Mouse (Mus musculus) embryonic stem cell, embryonic (primary cell): ENCODE results near the gene Ints13.
"Not testable (repeated sequence)": the region's sequence is repeated elsewhere in the genome, so short reads cannot be mapped to it uniquely, and the experiment has no call there.

ENCODE experiments used
- CTCF ChIA-PET, 4 experiments: fragments of 300-600 bp in 2 of 4; fragments of 350-600 bp in 2 of 4; sonication (Branson Sonifier 250); formaldehyde crosslinking; loops; one replicate each; lab custom pipeline; 2022; ENCODE audit warnings: inconsistent platforms in 2 of 4; lab: Charles Lee
- POLR2A ChIA-PET, 4 experiments: fragments of 300-600 bp in 2 of 4; fragments of 350-600 bp in 2 of 4; sonication (Branson Sonifier 250); formaldehyde crosslinking; loops; one replicate each; lab custom pipeline; 2022; ENCODE audit warnings: antibody characterized with exemption in 4 of 4, inconsistent platforms in 1 of 4; lab: Charles Lee

Ints13 gene

GRCm38 (mm10) chr6:146562461-146562860, 15.2 kb downstream of the Ints13 start:
- POLR2A ChIA-PET, CTCF ChIA-PET: not testable (repeated sequence)

DNA sequence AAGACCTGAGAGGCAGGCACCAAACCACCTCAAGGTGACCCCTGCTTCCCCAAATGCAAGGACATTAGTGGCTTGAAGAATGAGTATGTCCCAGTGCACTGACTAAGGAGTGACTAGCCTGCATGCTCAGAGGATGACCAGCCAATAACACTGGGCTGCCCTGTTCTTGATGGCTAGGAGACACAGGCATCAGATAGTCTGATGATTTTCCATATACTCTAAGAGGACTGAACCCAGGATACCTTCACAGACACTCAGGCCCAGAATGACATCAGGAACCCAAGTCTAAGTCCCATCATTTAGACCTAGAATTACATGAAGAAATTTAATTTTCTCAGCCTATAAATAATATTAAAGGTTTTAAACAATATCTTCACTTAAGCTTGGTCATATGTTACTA, 26.3 kb downstream of the Ints13 start:
- POLR2A ChIA-PET, result no interaction called here

DNA sequence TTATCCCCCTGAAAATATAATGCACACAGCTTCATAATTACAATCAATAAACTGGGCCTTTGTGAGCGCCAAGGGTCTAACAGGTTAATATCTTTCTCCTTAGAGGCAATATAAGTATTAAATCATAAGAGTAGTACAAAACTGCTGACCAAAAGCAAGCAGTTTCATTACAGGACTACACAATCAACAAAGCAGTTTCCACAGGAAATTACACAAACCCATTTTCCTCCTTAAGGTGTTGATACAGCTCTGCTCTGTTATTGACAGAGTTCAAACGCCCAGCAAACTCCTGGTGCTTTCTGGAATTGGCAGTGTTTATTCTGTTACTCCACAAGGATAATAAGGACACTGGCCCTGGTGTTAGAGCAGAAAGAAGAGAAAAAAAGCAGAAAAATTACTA, 27.2 kb downstream of the Ints13 start:
- ChIA-PET POLR2A (no interaction called here), CTCF (no interaction called here)

More for the DNA sequence above, 26.3 kb downstream of the Ints13 start:
- CTCF ChIA-PET, result no interaction called here

- ChIA-PET POLR2A (no interaction called here), CTCF (no interaction called here)
These were observed 32.3 kb downstream of the Ints13 start for GRCm38 (mm10) chr6:146545289-146545865.

DNA sequence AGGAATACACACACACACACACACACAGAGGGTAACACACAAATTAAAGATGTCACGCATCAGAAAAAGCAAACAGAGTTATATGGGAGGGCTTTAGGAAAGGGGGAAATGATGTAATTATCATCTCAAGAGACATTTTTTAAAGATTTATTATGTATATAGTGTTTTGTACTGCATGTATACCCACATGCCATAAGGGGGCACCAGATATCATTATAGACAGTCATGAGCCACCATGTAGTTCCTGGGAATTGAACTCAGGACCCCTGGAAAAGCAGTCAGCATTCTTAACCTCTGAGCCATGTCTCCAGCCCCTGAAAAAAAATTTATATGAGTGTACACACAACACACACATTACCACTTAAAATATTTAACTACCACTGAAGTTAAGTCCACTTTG, 33.0 kb downstream of the Ints13 start:
- POLR2A ChIA-PET, result no interaction called here

DNA sequence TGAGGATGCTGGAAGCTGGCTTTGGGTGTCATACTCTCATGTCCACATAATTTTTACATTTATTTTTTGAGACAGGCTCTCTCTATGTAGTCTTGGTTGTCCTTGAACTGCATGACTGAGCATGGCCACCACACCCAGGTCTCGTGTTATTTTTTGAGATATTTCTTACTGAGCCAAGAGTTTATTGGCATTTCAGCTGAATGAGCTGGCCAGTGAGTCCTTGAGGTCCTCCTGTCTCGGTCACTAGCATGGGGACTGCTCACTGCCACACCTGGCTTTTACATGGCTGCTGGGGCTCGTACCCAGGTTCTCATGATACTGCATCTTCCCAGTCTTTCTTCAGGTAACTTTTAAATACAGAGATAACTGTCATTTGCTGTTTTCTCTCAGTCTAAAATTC, 37.2 kb downstream of the Ints13 start:
- POLR2A ChIA-PET, result interaction anchor here in 1 of 4 experiments (0.9 kb wide), 1 partner anchor 26 kb away, joined by 3 read pairs; no protein-coding TSS in a partner anchor
- CTCF ChIA-PET, result interaction anchor here in 1 of 4 experiments (0.6 to 0.8 kb wide), 2 partner anchors 127 to 1198 kb away, joined by 4 read pairs; no protein-coding TSS in a partner anchor

More for the DNA sequence above, 33.0 kb downstream of the Ints13 start:
- CTCF ChIA-PET, result no interaction called here

DNA sequence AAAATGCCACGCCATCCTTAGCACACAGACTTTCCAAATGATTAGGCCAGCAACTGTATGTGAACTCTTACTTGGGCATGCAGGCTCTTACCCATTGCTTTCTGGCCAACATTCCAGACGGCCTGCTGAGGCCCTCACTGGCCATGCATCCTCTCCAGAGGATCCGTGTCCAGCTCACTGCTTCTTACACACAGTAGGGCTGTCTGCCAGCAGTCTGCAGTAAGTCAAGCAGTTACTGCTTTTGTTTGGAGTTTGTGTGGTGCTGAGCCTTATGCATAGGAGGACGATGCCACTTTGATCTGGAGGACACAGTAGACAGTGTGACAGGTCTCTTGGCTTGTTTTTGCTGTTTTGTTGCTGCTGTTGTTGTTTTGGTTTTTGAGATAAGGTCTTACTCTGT, 39.0 kb downstream of the Ints13 start:
- CTCF ChIA-PET, result no interaction called here
- POLR2A ChIA-PET, result interaction anchor here in 2 of 4 experiments (0.6 to 1.5 kb wide), 2 partner anchors 14 to 28 kb away, joined by 3 read pairs; no protein-coding TSS in a partner anchor

- POLR2A ChIA-PET, result interaction anchor here in 3 of 4 experiments (0.6 to 1.8 kb wide), 6 partner anchors 20 to 784 kb away, joined by 3 to 7 read pairs (median 4); partner anchors contain the start of gene Tm7sf3 (in 1 of the 3)
- CTCF ChIA-PET, result interaction anchor here in 1 of 4 experiments (0.6 kb wide), 1 partner anchor 1170 kb away, joined by 3 read pairs; no protein-coding TSS in a partner anchor
These were observed 39.6 kb downstream of the Ints13 start for GRCm38 (mm10) chr6:146538071-146538470.

DNA sequence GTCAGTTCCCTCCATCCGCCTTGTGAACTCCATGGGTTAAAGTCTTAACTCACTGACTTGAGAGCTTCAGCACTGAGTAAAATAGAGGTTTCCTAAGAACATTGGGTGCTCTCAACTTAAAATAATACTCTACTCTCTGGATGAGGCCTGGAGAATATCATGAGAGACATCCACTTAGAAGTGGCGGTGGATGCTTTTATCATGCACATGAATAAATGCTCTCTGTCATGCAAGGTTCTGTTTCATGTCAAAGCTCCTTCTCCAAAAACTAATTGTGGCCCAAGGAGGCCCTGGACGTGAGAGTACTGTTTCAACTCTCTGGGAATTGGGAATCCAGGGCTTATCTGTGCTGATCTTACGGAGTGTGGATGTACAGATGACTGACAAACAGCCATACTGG, 40.5 kb downstream of the Ints13 start:
- CTCF ChIA-PET, result no interaction called here
- POLR2A ChIA-PET, result interaction anchor here in 1 of 4 experiments (1.8 kb wide), 1 partner anchor 106 kb away, joined by 5 read pairs; the partner anchor contains the start of gene Tm7sf3

DNA sequence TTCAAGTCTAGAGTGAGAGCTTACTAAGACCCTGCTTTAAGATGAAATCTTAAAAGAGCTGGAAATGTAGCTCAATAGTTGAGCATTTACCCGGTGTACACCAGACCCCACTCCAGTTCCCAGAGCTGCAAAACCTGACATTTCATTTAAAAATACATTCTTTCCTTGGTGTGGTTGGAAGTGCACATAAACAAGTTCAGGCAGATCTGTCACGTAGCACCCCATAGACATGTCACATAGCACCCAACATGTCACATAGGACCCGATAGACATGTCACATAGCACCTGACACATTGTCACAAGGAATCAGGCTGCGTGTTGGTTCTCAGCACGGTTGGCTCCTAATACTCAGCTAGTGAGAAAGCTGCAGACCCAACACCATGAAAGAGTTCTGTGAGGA, 42.1 kb downstream of the Ints13 start:
- CTCF ChIA-PET, result no interaction called here
- POLR2A ChIA-PET, result no interaction called here

GRCm38 (mm10) chr6:146533146-146533545, 44.5 kb downstream of the Ints13 start:
- POLR2A ChIA-PET, result interaction anchor here in 1 of 4 experiments (1.3 kb wide), 1 partner anchor 45 kb away, joined by 3 read pairs; no protein-coding TSS in a partner anchor
- CTCF ChIA-PET, result no interaction called here

GRCm38 (mm10) chr6:146530769-146531168, 46.9 kb downstream of the Ints13 start:
- POLR2A ChIA-PET, result interaction anchor here in 1 of 4 experiments (0.6 to 1.6 kb wide), 3 partner anchors 13 to 35 kb away, joined by 3 read pairs; no protein-coding TSS in a partner anchor
- CTCF ChIA-PET, result interaction anchor here in 2 of 4 experiments (0.5 kb wide), 2 partner anchors 32 to 101 kb away, joined by 4 read pairs; no protein-coding TSS in a partner anchor

DNA sequence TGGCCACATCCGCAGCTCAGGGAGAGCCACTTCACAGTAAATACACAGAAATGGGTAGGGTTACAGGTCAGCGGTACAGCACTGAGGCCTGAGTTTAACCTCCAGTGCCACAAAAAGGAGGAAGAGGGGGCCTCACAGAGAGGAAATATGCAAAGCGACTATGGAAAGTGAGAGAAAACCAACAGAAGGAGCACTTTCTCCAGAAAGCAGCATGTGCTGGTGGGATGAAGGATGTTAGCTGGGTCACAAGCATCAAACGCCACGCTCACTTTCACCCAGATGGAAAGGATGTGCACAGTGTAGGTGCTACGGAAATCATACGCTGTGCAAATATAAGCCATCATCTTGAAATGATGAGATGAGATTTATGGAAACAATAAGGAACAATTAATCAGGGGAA, 47.3 kb downstream of the Ints13 start:
- CTCF ChIA-PET, result no interaction called here
- POLR2A ChIA-PET, result interaction anchor here in 1 of 4 experiments (0.6 to 1.6 kb wide), 2 partner anchors 12 to 35 kb away, joined by 3 read pairs; no protein-coding TSS in a partner anchor

GRCm38 (mm10) chr6:146527537-146527936, 50.1 kb downstream of the Ints13 start:
- POLR2A ChIA-PET, result no interaction called here
- CTCF ChIA-PET, result no interaction called here

- ChIA-PET POLR2A (interaction anchor here in 1 of 4 experiments (0.6 kb wide), 1 partner anchor 31 kb away, joined by 3 read pairs; no protein-coding TSS in a partner anchor), CTCF (no interaction called here)
These were observed 52.1 kb downstream of the Ints13 start for GRCm38 (mm10) chr6:146525500-146525899.

DNA sequence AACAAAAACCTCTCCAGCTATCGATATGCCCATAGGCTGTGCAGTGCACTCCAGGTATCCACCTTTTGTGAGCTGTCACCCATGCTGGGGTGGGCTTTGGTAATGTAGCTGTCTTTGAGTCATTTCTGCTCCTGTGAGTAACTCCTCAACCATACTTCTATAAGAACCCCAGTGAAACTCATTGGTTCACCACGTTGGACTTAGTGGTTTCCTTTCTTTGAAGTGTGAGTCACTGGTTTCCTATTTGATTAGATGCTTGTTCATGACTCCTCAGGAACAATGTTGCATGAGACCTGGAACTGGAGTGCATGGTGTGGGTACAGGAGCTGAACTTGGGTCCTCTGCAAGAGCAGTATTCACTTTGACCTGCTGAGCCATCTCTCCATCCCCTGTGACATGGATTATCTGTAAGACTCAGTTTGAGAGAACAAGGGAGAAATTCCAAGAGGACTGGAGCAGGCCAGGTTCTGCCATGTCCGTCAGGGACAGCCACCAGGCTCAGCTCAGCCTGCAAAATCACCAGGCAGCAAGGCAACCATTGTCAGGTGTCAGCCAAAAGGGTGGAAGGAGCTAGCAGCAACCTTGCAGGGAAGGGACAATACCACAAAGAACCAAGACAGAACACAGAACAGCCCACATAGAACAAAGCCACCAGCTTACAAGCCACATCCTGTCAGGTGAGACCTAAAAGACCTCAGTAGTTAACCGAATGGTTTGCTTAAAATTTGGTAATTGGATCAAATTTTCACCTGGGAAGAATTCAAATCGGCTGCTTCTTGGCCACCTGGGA, 56.0 kb downstream of the Ints13 start:
- POLR2A ChIA-PET, result interaction anchor here in 1 of 4 experiments (0.7 kb wide), 1 partner anchor 10 kb away, joined by 3 read pairs; no protein-coding TSS in a partner anchor
- CTCF ChIA-PET, result no interaction called here

GRCm38 (mm10) chr6:146519019-146519418, 58.6 kb downstream of the Ints13 start:
- POLR2A ChIA-PET, result interaction anchor here in 1 of 4 experiments (1.2 kb wide), 1 partner anchor 11 kb away, joined by 3 read pairs; no protein-coding TSS in a partner anchor
- CTCF ChIA-PET, result no interaction called here

DNA sequence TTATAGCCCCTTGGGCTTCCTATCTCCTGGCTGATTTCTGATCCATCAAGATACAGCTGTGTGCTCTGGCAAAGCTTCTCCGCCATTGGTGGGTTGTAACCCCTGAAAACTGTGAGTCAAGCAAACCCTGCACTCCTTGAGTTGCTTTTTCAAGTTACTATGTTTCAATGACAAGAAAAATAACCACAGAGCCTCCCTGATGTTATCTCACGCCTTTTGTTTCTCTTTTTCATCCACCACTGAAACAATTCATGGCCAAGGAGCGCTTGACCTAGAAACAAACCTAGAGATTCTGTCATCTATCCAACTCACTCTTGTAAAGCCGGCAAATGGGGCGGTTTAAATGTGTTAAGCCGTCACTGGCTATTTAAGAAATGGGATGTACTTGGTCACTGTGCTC, 61.7 kb downstream of the Ints13 start:
- ChIA-PET POLR2A (interaction anchor here in 1 of 4 experiments (2.1 kb wide), 1 partner anchor 28 kb away, joined by 6 read pairs; no protein-coding TSS in a partner anchor), CTCF (no interaction called here)

- ChIA-PET POLR2A (no interaction called here), CTCF (no interaction called here)
These were observed 63.1 kb downstream of the Ints13 start for GRCm38 (mm10) chr6:146514531-146514948.
